Mouse (Mus musculus): Measurements from ENCODE around the gene Dnase1. TPM values are rescaled to one million over a fixed set of nuclear protein-coding genes. Genes with fewer than 3 reads are reported as not detected.

Dnase1 gene
- polyA plus RNA-seq, 1 experiment from 2014 or later: 7.8 TPM

Small RNAs within 50 kb of the gene (microRNA-seq; reads per million reads assigned to microRNA genes)
- not detected for gene Gm23413

Other genes starting within 250 kb of the Dnase1 start
- gene Olfr15, start 206.1 kb upstream of the Dnase1 start, polyA plus RNA-seq (2016; fragmentation: Nextera tagmentation; extraction: Ambion mirVana): not detected in 2 replicates
- gene Zfp174, start 189.7 kb upstream of the Dnase1 start, polyA plus RNA-seq (2016; fragmentation: Nextera tagmentation; extraction: Ambion mirVana): 2.0 and 2.1 TPM in 2 replicates
- gene Naa60, start 164.6 kb upstream of the Dnase1 start, polyA plus RNA-seq (2016; fragmentation: Nextera tagmentation; extraction: Ambion mirVana): 64.2 and 65.7 TPM in 2 replicates
- gene Zfp597, start 152.4 kb upstream of the Dnase1 start, polyA plus RNA-seq (2016; fragmentation: Nextera tagmentation; extraction: Ambion mirVana): 12.1 and 13.4 TPM in 2 replicates
- 3.0 and 3.2 TPM in 2 replicates for gene Gm20695, start 152.3 kb upstream of the Dnase1 start, polyA plus RNA-seq (2016; fragmentation: Nextera tagmentation; extraction: Ambion mirVana)
- gene 1700037C18Rik, start 128.3 kb upstream of the Dnase1 start, polyA plus RNA-seq (2016; fragmentation: Nextera tagmentation; extraction: Ambion mirVana): 7.2 and 8.0 TPM in 2 replicates
- gene Cluap1, start 128.1 kb upstream of the Dnase1 start, polyA plus RNA-seq (2016; fragmentation: Nextera tagmentation; extraction: Ambion mirVana): 30.3 and 31.2 TPM in 2 replicates
- gene Nlrc3, start 60.3 kb upstream of the Dnase1 start, polyA plus RNA-seq (2016; fragmentation: Nextera tagmentation; extraction: Ambion mirVana): 0.96 and 1.2 TPM in 2 replicates
- gene Slx4, start 33.2 kb upstream of the Dnase1 start, polyA plus RNA-seq (2016; fragmentation: Nextera tagmentation; extraction: Ambion mirVana): 34.6 and 36.8 TPM in 2 replicates
- gene Trap1, start 40.9 kb downstream of the Dnase1 start, polyA plus RNA-seq (2016; fragmentation: Nextera tagmentation; extraction: Ambion mirVana): 60.6 and 61.3 TPM in 2 replicates
- 40.8 and 45.7 TPM in 2 replicates for gene Crebbp, start 177.1 kb downstream of the Dnase1 start, polyA plus RNA-seq (2016; fragmentation: Nextera tagmentation; extraction: Ambion mirVana)

All from hindbrain, embryonic 12.5 days (tissue).